Mouse (Mus musculus) MEL (cell line): ENCODE data around the gene Tmem269.

ENCODE experiments used
- CTCF ChIP-seq, 3 experiments: IDR thresholded peaks in 2 of 3; conservative IDR thresholded peaks in 1 of 3; 2 replicates each; pipeline ENCODE4 v1.5.1; 2011 to 2012; ENCODE audit warnings: low read length in 3 of 3, low read depth in 2 of 3, mild to moderate bottlenecking in 2 of 3, improper control_type of control experiment in 1 of 3, inconsistent platforms in 1 of 3, mixed read lengths in 1 of 3, moderate library complexity in 1 of 3; ENCODE audit not compliant: control insufficient read depth in 1 of 3, insufficient read depth in 1 of 3, poor library complexity in 1 of 3, severe bottlenecking in 1 of 3
- EP300 ChIP-seq, 2 experiments: IDR thresholded peaks; 2 replicates each; pipeline ENCODE4 v1.6.1; 2011; ENCODE audit warnings: improper control_type of control experiment in 2 of 2, low read length in 2 of 2, low read depth in 1 of 2, mild to moderate bottlenecking in 1 of 2
- GATA1 ChIP-seq: IDR thresholded peaks from 2 replicates; pipeline ENCODE4 v1.6.1; 2011; ENCODE audit warnings: low read depth, low read length, improper control_type of control experiment
- HCFC1 ChIP-seq: IDR thresholded peaks from 2 replicates; pipeline ENCODE4 v1.6.1; 2012; ENCODE audit warnings: low read depth, mild to moderate bottlenecking, inconsistent platforms, low read length, improper control_type of control experiment, moderate library complexity
- MAX ChIP-seq: IDR thresholded peaks from 2 replicates; pipeline ENCODE4 v1.6.1; 2011; ENCODE audit warnings: low read length, improper control_type of control experiment
- POLR2AphosphoS2 ChIP-seq: IDR thresholded peaks from 2 replicates; pipeline ENCODE4 v1.6.1; 2011; ENCODE audit warnings: low read length, improper control_type of control experiment

DNA sequence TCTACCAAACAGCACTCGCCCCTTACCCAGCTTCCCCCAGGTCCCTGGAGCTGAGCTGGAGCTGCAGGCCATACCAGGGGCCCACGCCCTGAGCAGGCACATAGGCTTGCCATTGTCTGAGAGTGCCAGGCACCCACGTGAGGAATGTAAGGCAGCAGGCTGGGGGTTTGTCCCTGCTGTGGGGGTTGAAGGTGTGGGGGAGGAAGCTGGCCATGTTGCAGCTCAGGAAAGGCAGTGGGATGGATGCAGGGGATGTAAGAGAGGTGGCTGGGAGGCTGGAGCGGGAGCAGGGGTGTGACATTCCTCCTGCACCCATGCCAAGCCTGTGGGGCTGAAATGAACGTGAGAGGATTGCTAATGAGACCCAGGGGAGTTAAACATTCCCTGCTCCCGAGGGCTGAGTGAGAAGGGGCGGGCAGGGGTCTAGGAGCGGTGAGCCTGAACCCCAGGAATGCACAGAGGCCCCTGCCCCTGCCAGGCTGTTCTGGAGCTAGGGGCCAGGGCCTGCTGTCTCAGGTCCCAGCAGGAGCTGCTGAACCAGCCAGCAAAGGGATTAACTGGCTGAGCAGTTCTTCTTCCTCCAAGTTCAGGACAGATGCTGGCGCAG is 36.1 kb upstream of the Tmem269 start:
- TF ChIP-seq EP300 (IDR thresholded peaks at IDR 0.05; ENCODE audit: low read depth in 1 of 2, low read length in 2 of 2) (no peak), POLR2AphosphoS2 (no peak), CTCF (IDR thresholded peaks at IDR 0.05 in 2 of 3, conservative IDR thresholded peaks at IDR 0.05 in 1 of 3; ENCODE audit: control insufficient read depth in 1 of 3, insufficient read depth in 1 of 3, low read depth in 2 of 3, low read length in 3 of 3, poor library complexity in 1 of 3, severe bottlenecking in 1 of 3) (no peak), GATA1 (no peak), MAX (no peak), HCFC1 (no peak)
